Mouse (Mus musculus) hindbrain, embryonic 11.5 days (tissue): ENCODE results near the gene Thap11. TPM values are rescaled to one million over a fixed set of nuclear protein-coding genes. Genes with fewer than 3 reads are reported as not detected.

Source experiments
- ATAC-seq: fragments of 200-750 bp; cut with Nextera tagmentation; 2 replicates; pipeline ENCODE4 v1.8.0; 2017; ENCODE audit warnings: mild to moderate bottlenecking, moderate TSS enrichment, moderate library complexity; ENCODE audit not compliant: low FRiP score
- DNase-seq: peaks from one replicate; pipeline ENCODE4 v3.0.0-alpha.2; 2015; ENCODE audit warnings: low spot score
- H3K27ac ChIP-seq: fragments of 300-500 bp; sonication (generic); 2 replicates; pipeline ENCODE4 v1.5.1; 2014; ENCODE audit warnings: mild to moderate bottlenecking, low read depth, low read length
- H3K27me3 ChIP-seq: fragments of 300-500 bp; sonication (generic); 2 replicates; pipeline ENCODE4 v1.6.1; 2014; ENCODE audit warnings: mild to moderate bottlenecking, low read length, moderate library complexity, mixed read lengths; ENCODE audit not compliant: control insufficient read depth, insufficient read depth
- H3K36me3 ChIP-seq: fragments of 300-500 bp; sonication (generic); 2 replicates; pipeline ENCODE4 v1.6.1; 2014; ENCODE audit warnings: mild to moderate bottlenecking, low read length, moderate library complexity, mixed read lengths; ENCODE audit not compliant: control insufficient read depth, insufficient read depth
- H3K4me1 ChIP-seq: fragments of 300-500 bp; sonication (generic); replicated peaks from 2 replicates; pipeline ENCODE4 v1.6.1; 2014; ENCODE audit warnings: low read length, mixed read lengths; ENCODE audit not compliant: control insufficient read depth, insufficient read depth
- H3K4me2 ChIP-seq: fragments of 300-500 bp; sonication (generic); replicated peaks from 2 replicates; pipeline ENCODE4 v1.6.1; 2014; ENCODE audit warnings: mild to moderate bottlenecking, low read depth, low read length
- H3K4me3 ChIP-seq: fragments of 300-500 bp; sonication (generic); 2 replicates; pipeline ENCODE4 v1.5.1; 2014; ENCODE audit warnings: low read depth, low read length
- H3K9ac ChIP-seq: fragments of 300-500 bp; sonication (generic); 2 replicates; pipeline ENCODE4 v1.6.1; 2014; ENCODE audit warnings: low read depth, low read length
- H3K9me3 ChIP-seq: fragments of 300-500 bp; sonication (generic); 2 replicates; pipeline ENCODE4 v1.6.1; 2016; ENCODE audit warnings: low read length; ENCODE audit not compliant: control insufficient read depth
- WGBS: fragments of 180-500 bp; shearing (Covaris S2); extraction: QIAGEN DNeasy Blood & Tissue Kit; methylation state at CpG from one replicate; pipeline ENCODE4 v1.1.7; 2014; 5-methylcytosine and 5-hydroxymethylcytosine counted together
- polyA plus RNA-seq: library from polyadenylated mRNA; unstranded; fragments of >200 nt; fragmentation: Nextera tagmentation; extraction: Ambion mirVana; gene quantifications from 2 replicates; pipeline ENCODE4 v1.2.1, GENCODE M21; 2014

The Thap11 gene
- polyA plus RNA-seq, 1 experiment from 2014 or later = 60.5 TPM

DNA sequence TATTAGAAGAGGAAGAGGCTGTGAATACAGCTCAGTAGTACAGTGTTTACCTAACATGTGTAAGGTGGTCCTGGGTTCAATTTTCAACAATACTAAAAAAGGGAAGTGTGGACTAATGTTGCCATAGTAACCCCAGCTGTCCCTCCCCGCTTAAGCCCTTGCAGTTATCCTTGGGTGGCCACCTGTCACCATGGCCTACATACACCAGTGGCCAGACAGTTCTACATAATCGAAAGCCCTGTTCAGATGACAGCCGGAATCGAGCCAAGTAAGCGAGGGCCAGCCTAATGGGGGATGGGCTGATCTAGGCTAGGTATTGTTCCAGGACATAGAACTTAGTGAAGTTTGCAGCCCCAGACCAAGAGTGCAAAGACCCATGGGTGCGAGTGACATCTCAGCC is 17.9 kb upstream of the Thap11 start:
- no peak overlapping the region for H3K4me2 ChIP-seq
- DNase-seq (no peak), ATAC-seq (no peak)
- H3K27me3 ChIP-seq = no peaks in the 10 kb centered on the region
- no peaks in the 10 kb centered on the region for H3K9me3 ChIP-seq
- no peak overlapping the region for H3K27ac ChIP-seq
- H3K36me3 ChIP-seq = no peaks in the 10 kb centered on the region
- no peak overlapping the region for H3K9ac ChIP-seq
- H3K4me3 ChIP-seq = no peak overlapping the region
- WGBS = 89% methylated on average over 6 of the region's 6 CpGs
- H3K4me1 ChIP-seq = no peaks in the 10 kb centered on the region

DNA sequence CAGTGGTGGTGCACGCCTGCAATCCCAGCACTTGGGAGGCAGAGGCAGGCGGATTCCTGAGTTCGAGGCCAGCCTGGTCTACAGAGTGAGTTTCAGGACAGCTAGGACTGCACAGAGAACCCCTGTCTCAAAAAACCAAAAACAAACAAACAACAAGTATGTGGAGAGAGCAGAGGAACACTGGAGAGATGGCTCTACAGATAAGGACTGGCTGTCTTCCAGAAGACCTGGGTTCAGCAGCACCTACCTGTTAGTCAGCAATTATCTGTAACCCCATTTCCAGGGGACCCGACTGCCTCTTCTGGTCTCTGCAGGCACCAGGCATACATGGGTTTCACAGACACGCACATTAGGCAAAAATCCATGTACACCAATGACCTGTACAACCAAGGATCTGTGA is 15.7 kb upstream of the Thap11 start:
- no peak overlapping the region for H3K4me2 ChIP-seq

DNA sequence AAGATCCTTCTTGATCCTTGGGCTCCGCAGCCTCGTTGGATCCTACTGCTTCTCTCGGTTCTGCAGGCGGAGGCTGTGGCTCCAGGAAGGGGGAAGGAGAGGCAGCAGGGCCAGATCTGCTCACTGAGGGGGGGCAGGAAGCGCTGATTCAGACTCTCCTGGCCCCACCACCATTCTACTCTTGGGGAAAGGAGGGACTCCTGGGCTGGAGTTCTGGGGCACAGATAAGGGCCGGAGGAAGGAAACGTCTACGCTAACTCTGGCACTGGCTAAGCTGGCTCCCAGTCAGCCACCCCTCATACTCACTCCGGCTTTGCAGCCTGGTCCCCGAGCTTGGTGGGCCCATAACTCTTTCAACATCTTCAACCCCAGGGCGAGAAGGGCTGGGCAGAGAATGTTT is 8.3 kb upstream of the Thap11 start:
- WGBS = 92% methylated on average over 11 of the region's 11 CpGs
- H3K9me3 ChIP-seq = no peaks in the 10 kb centered on the region
- no peak overlapping the region for H3K9ac ChIP-seq
- no peak overlapping the region for H3K27ac ChIP-seq
- H3K4me3 ChIP-seq = no peak overlapping the region
- DNase-seq (no peak), ATAC-seq (no peak)
- peaks cover 5% of the 10 kb centered on the region for H3K4me1 ChIP-seq
- no peaks in the 10 kb centered on the region for H3K27me3 ChIP-seq
- H3K4me2 ChIP-seq = no peak overlapping the region
- peaks cover 8% of the 10 kb centered on the region for H3K36me3 ChIP-seq

More for the DNA sequence above, 15.7 kb upstream of the Thap11 start:
- no peaks in the 10 kb centered on the region for H3K9me3 ChIP-seq
- no peaks in the 10 kb centered on the region for H3K4me1 ChIP-seq
- no peak overlapping the region for H3K27ac ChIP-seq
- no peak overlapping the region for H3K9ac ChIP-seq
- H3K36me3 ChIP-seq = no peaks in the 10 kb centered on the region
- H3K4me3 ChIP-seq = no peak overlapping the region
- no peaks in the 10 kb centered on the region for H3K27me3 ChIP-seq
- WGBS = 89% methylated on average over 5 of the region's 5 CpGs
- no peak for ATAC-seq
- DNase-seq = no peak

DNA sequence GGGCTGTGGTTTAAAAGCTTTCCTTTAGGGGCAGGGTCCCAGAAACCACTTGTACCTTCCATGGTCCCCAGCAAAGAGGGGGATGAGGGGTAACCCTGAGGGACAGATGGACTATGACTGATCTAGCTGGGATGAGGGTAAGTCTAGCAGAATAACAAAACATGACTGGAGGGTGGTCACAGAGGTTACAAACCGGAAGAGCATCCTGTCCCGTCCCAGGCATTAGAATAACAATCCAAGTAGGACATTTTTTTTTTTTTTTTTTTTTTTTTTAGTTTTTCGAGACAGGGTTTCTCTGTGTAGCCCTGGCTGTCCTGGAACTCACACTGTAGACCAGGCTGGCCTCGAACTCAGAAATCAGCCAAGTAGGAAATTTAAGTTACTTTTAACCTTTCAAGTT is 4.9 kb upstream of the Thap11 start:
- Histone ChIP-seq H3K27me3 (no peaks in the 10 kb centered on the region), H3K36me3 (peaks cover 3% of the 10 kb centered on the region), H3K4me3 (no peak overlapping the region), H3K4me1 (peaks cover 5% of the 10 kb centered on the region), H3K27ac (no peak overlapping the region), H3K9me3 (no peaks in the 10 kb centered on the region), H3K9ac (no peak overlapping the region), H3K4me2 (no peak overlapping the region)
- DNase-seq (no peak), ATAC-seq (no peak)
- 81% methylated on average over 4 of the region's 4 CpGs for WGBS

DNA sequence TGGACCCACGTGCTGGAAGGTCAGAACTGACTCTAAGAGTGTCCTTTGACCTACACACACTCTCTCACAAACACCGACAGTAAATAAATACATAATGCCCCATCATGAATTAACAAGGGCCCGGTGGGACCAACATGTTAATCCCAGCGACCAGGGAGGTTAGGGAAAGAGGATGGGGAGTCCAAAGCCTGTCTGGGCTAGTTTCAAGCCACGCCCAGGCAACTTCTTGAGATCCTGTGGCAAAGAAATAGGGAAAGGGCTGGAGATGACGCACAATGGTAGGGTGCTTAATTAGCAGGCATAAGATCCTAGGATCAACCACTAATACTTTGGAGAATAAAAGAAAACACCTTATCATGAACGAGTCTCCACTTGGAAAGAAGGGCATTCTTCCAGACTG is 4.3 kb upstream of the Thap11 start:
- Histone ChIP-seq H3K4me1 (peaks cover 5% of the 10 kb centered on the region), H3K4me3 (no peak overlapping the region; the same call in 1 of the 2 replicates), H3K4me2 (peak overlapping the region; percentile 29), H3K27ac (no peak overlapping the region), H3K9me3 (no peaks in the 10 kb centered on the region), H3K36me3 (no peaks in the 10 kb centered on the region), H3K9ac (no peak overlapping the region; the same call in 1 of the 2 replicates), H3K27me3 (no peaks in the 10 kb centered on the region)
- DNase-seq (no peak), ATAC-seq (no peak)
- 83% methylated on average over 7 of the region's 7 CpGs for WGBS

DNA sequence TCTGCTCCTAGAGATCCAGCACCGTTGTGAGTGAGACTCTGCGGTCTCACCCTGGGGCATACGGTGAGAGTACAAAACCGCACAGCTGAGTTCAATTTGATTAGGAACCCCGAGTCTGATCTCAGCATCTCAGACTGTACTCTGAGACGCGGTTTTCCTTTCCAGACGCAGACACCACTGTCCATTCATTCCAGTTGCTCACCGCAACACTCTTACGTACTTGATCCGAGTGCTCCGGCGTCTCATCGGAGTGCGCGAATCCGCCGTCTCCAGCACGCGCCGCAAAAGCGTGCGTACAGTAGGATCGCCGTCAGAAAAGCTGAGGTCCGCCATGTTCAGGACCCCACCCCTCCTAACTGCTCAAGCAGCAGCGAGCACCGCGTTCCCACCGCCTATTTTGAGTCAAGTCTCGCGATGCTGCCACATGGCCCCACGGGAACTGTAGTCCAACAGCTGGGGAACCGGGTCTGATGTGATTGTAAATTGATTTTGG is 3.2 kb upstream of the Thap11 start:
- WGBS = under 1% methylated on average over 34 of the region's 34 CpGs
- Histone ChIP-seq H3K4me2 (peak overlapping the region; percentile 66), H3K36me3 (no peaks in the 10 kb centered on the region), H3K4me3 (peak overlapping the region; percentile 67), H3K4me1 (peaks cover 11% of the 10 kb centered on the region), H3K27ac (no peak overlapping the region; the same call in 1 of the 2 replicates), H3K9me3 (no peaks in the 10 kb centered on the region), H3K27me3 (no peaks in the 10 kb centered on the region), H3K9ac (peak overlapping the region; percentile 88)
- ATAC-seq = peak; percentile 81
- peak; percentile 95 for DNase-seq

DNA sequence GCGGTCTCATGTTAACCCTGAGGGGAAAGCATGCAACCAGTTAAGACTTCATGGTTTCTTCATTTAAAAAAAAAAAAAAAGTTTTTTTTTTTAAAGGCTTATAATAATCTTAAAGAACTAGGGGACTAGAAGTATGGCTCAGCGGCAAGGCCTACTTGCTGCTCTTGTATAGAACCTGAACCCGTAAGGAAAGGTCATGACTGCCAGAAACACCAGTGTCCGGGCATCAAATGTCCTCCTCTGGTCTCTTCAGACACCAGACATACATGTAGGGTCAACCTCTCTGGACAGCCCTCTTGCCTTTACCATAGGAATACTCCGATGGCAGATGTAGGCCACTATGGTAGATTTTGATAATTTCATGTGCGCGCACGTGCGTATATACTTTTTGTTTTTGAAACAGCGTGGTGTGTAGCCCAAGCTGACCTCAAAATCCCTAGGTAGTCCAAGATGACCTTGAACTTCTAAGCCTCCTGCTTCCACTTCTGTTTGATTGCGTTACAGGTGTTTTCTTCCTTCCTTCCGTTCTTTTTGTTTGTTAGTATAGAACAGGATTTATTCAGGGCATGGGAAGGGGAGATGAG is 2.7 kb upstream of the Thap11 start:
- 82% methylated on average over 12 of the region's 12 CpGs for WGBS
- Histone ChIP-seq H3K9ac (no peak overlapping the region), H3K27me3 (no peaks in the 10 kb centered on the region), H3K4me1 (peaks cover 11% of the 10 kb centered on the region), H3K4me3 (no peak overlapping the region), H3K9me3 (no peaks in the 10 kb centered on the region), H3K27ac (no peak overlapping the region), H3K4me2 (no peak overlapping the region), H3K36me3 (no peaks in the 10 kb centered on the region)
- no peak for ATAC-seq
- DNase-seq = no peak

DNA sequence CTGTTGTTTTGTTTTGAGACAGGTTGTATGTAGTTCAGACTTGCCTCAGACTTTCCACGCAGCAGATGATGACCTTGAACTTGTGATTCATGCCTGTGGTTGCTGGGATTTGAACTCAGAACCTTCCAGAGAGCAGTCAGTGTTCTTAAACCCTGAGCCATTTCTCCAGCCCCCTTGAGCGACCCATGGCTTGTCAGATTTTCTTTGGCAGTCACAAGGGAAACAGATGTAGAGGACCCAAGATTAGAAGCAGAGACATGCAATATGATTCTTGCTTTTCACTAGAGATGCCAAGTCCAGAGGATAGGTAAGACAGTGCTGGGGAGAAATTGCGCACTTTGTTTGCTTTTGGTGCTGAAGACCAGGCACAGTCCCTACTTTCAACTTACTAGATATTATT is 1.8 kb upstream of the Thap11 start, which contains the start of gene Cenpt:
Gene Cenpt, minus strand, starts transcription at position 101 of the 400 bp plus-strand sequence.
- Histone ChIP-seq H3K4me2 (no peak within 1 kb of the TSS), H3K4me1 (peaks cover 13% of the 10 kb centered on the region), H3K27ac (no peak within 1 kb of the TSS), H3K27me3 (no peaks in the 10 kb centered on the region), H3K9ac (no peak within 1 kb of the TSS), H3K4me3 (no peak within 1 kb of the TSS), H3K36me3 (no peaks in the 10 kb centered on the region), H3K9me3 (no peaks in the 10 kb centered on the region)
- no peak for ATAC-seq
- no peak for DNase-seq
- 89% methylated on average over 3 of the region's 3 CpGs for WGBS

DNA sequence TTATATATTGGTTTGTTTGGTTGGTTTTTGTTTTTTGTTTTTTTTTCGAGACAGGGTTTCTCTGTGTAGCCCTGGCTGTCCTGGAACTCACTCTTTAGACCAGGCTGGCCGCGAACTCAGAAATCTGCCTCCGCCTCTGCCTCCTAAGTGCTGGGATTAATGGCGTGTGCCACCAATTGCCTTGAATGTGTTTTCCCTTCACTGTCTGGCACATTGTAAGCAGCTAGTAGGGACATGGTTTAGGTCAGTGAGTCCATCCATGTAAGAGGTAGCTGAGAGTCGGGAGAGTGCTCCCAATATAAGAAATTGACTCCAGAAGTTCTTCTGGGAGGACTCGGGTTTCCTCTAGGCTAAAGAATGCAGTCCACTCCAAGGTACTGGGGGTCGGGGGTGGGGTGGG is 629 bp upstream of the Thap11 start:
- no peak overlapping the region for H3K27ac ChIP-seq
- WGBS = 29% methylated on average over 8 of the region's 8 CpGs

More for the DNA sequence above, 629 bp upstream of the Thap11 start:
- H3K27me3 ChIP-seq = no peaks in the 10 kb centered on the region
- 0 out of 2 replicates have a peak overlapping the region, but pooled peaks have one; percentile 11 for H3K4me2 ChIP-seq
- H3K9ac ChIP-seq = peak overlapping the region; percentile 86; the same call in 1 of the 2 replicates
- no peak for DNase-seq
- no peaks in the 10 kb centered on the region for H3K9me3 ChIP-seq
- peak overlapping the region; percentile 78 for H3K4me3 ChIP-seq
- ATAC-seq = no peak
- no peaks in the 10 kb centered on the region for H3K36me3 ChIP-seq
- H3K4me1 ChIP-seq = peaks cover 13% of the 10 kb centered on the region
